Mouse (Mus musculus): ENCODE data around the gene Rbm25. TPM values are rescaled to one million over a fixed set of nuclear protein-coding genes. Genes with fewer than 3 reads are reported as not detected.

Gene Rbm25
- polyA plus RNA-seq, 1 experiment from 2014 or later, result 244 TPM

- peaks cover 8% of the 10 kb centered on the region for H3K4me1 ChIP-seq (replicated peaks; ENCODE audit: control insufficient read depth, insufficient read depth, low read length)
- peaks cover 1% of the 10 kb centered on the region; the same call in 1 of the 2 replicates for H3K36me3 ChIP-seq (ENCODE audit: control insufficient read depth, insufficient read depth, low read length)
- peak overlapping the region; percentile 96 for H3K4me3 ChIP-seq (ENCODE audit: low read length)
- peak overlapping the region; percentile 71 for H3K4me2 ChIP-seq (ENCODE audit: low read depth, low read length)
- WGBS, result under 1% methylated on average over 49 of the region's 49 CpGs
- no peaks in the 10 kb centered on the region for H3K27me3 ChIP-seq (ENCODE audit: control insufficient read depth, insufficient read depth, low read depth, low read length)
- peak; percentile 83 for ATAC-seq (ENCODE audit: low read depth)
- H3K9me3 ChIP-seq (ENCODE audit: control insufficient read depth, low read length), result no peaks in the 10 kb centered on the region
- H3K27ac ChIP-seq (ENCODE audit: low read length), result peak overlapping the region; percentile 93
- H3K9ac ChIP-seq (ENCODE audit: low read length), result peak overlapping the region; percentile 93
Observed at GRCm38 (mm10) chr12:83688316-83689086, 57.5 kb downstream of the Rbm25 start.

GRCm38 (mm10) chr12:83689087-83689432, 58.0 kb downstream of the Rbm25 start:
- Histone ChIP-seq H3K4me3 (ENCODE audit: low read length) (peak overlapping the region; percentile 96), H3K27ac (ENCODE audit: low read length) (peak overlapping the region; percentile 93), H3K9ac (ENCODE audit: low read length) (peak overlapping the region; percentile 93), H3K4me1 (replicated peaks; ENCODE audit: control insufficient read depth, insufficient read depth, low read length) (peaks cover 8% of the 10 kb centered on the region), H3K27me3 (ENCODE audit: control insufficient read depth, insufficient read depth, low read depth, low read length) (no peaks in the 10 kb centered on the region), H3K4me2 (ENCODE audit: low read depth, low read length) (peak overlapping the region; percentile 71), H3K9me3 (ENCODE audit: control insufficient read depth, low read length) (no peaks in the 10 kb centered on the region), H3K36me3 (ENCODE audit: control insufficient read depth, insufficient read depth, low read length) (no peaks in the 10 kb centered on the region)
- 21% methylated on average over 6 of the region's 6 CpGs for WGBS
- no peak for ATAC-seq (ENCODE audit: low read depth)

DNA sequence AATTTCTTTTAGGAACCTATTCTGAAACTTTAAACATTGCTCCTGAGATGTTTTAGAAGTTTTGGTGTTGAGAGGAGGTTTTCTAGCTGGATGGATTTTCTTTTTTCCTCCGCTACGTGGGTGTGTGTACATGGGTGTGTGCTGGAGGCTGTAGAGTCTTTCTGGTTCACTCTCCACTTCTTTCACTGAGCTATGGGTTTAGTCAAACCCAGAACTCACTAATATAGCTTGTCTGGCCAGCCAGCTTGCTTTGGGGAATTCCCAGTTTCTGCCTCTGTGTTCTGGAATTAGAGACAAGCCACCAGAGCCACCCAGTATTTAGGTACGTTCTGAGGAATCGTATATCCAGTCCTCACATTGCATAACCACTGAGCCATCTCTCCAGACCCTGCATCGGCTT, 63.0 kb downstream of the Rbm25 start:
- no peaks in the 10 kb centered on the region for H3K9me3 ChIP-seq (ENCODE audit: control insufficient read depth, low read length)
- no peak for ATAC-seq (ENCODE audit: low read depth)
- H3K27me3 ChIP-seq (ENCODE audit: control insufficient read depth, insufficient read depth, low read depth, low read length), result no peaks in the 10 kb centered on the region
- no peak overlapping the region for H3K9ac ChIP-seq (ENCODE audit: low read length)
- no peak overlapping the region for H3K4me2 ChIP-seq (ENCODE audit: low read depth, low read length)
- no peak overlapping the region for H3K27ac ChIP-seq (ENCODE audit: low read length)
- H3K36me3 ChIP-seq (ENCODE audit: control insufficient read depth, insufficient read depth, low read length), result no peaks in the 10 kb centered on the region
- H3K4me3 ChIP-seq (ENCODE audit: low read length), result no peak overlapping the region
- H3K4me1 ChIP-seq (replicated peaks; ENCODE audit: control insufficient read depth, insufficient read depth, low read length), result peaks cover 7% of the 10 kb centered on the region
- 91% methylated on average over 5 of the region's 5 CpGs for WGBS

DNA sequence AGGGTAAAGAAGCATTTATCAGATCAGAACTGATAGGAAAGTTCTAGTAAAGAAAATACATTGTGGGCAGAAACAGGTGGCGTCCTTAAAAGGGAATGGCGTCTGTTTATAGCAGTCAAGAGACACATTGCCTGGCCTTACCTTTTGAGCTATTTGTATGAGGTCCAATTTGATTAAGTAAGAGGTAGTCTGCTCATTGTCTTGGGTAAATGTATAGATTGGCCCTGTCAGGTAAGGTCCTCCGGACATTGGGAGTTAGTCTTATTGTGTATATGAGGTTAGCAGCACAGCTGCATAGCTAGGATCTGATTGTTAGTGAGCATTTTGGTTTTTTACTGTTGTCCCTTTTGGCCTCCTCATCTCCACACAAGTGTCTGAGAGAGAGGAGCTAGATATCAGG, 63.6 kb downstream of the Rbm25 start:
- Histone ChIP-seq H3K36me3 (ENCODE audit: control insufficient read depth, insufficient read depth, low read length) (no peaks in the 10 kb centered on the region; the same call in 1 of the 2 replicates), H3K9me3 (ENCODE audit: control insufficient read depth, low read length) (no peaks in the 10 kb centered on the region), H3K27ac (ENCODE audit: low read length) (no peak overlapping the region), H3K4me1 (replicated peaks; ENCODE audit: control insufficient read depth, insufficient read depth, low read length) (peaks cover 2% of the 10 kb centered on the region), H3K4me2 (ENCODE audit: low read depth, low read length) (no peak overlapping the region), H3K9ac (ENCODE audit: low read length) (no peak overlapping the region), H3K27me3 (ENCODE audit: control insufficient read depth, insufficient read depth, low read depth, low read length) (no peaks in the 10 kb centered on the region), H3K4me3 (ENCODE audit: low read length) (no peak overlapping the region)
- ATAC-seq (ENCODE audit: low read depth), result no peak
- WGBS, result 97% methylated on average over 3 of the region's 3 CpGs

GRCm38 (mm10) chr12:83698637-83699036, 67.6 kb downstream of the Rbm25 start:
- Histone ChIP-seq H3K9ac (ENCODE audit: low read length) (no peak overlapping the region), H3K4me1 (replicated peaks; ENCODE audit: control insufficient read depth, insufficient read depth, low read length) (no peaks in the 10 kb centered on the region), H3K27me3 (ENCODE audit: control insufficient read depth, insufficient read depth, low read depth, low read length) (no peaks in the 10 kb centered on the region), H3K9me3 (ENCODE audit: control insufficient read depth, low read length) (no peaks in the 10 kb centered on the region), H3K4me3 (ENCODE audit: low read length) (no peak overlapping the region), H3K27ac (ENCODE audit: low read length) (no peak overlapping the region), H3K4me2 (ENCODE audit: low read depth, low read length) (no peak overlapping the region), H3K36me3 (ENCODE audit: control insufficient read depth, insufficient read depth, low read length) (peaks cover 6% of the 10 kb centered on the region; the same call in 1 of the 2 replicates)
- 85% methylated on average over 4 of the region's 4 CpGs for WGBS
- ATAC-seq (ENCODE audit: low read depth), result no peak

- 90% methylated on average over 7 of the region's 7 CpGs for WGBS
- ATAC-seq (ENCODE audit: low read depth), result no peak
- Histone ChIP-seq H3K4me3 (ENCODE audit: low read length) (no peak overlapping the region), H3K4me1 (replicated peaks; ENCODE audit: control insufficient read depth, insufficient read depth, low read length) (no peaks in the 10 kb centered on the region), H3K9me3 (ENCODE audit: control insufficient read depth, low read length) (no peaks in the 10 kb centered on the region), H3K9ac (ENCODE audit: low read length) (no peak overlapping the region), H3K36me3 (ENCODE audit: control insufficient read depth, insufficient read depth, low read length) (peaks cover 8% of the 10 kb centered on the region; the same call in 1 of the 2 replicates), H3K27ac (ENCODE audit: low read length) (no peak overlapping the region), H3K27me3 (ENCODE audit: control insufficient read depth, insufficient read depth, low read depth, low read length) (no peaks in the 10 kb centered on the region), H3K4me2 (ENCODE audit: low read depth, low read length) (no peak overlapping the region)
Observed at GRCm38 (mm10) chr12:83701608-83702007, 70.6 kb downstream of the Rbm25 start.

- WGBS, result 85% methylated on average over 4 of the region's 4 CpGs
- Histone ChIP-seq H3K4me2 (ENCODE audit: low read depth, low read length) (no peak overlapping the region), H3K9me3 (ENCODE audit: control insufficient read depth, low read length) (no peaks in the 10 kb centered on the region), H3K4me3 (ENCODE audit: low read length) (no peak overlapping the region), H3K36me3 (ENCODE audit: control insufficient read depth, insufficient read depth, low read length) (peaks cover 8% of the 10 kb centered on the region; the same call in 1 of the 2 replicates), H3K9ac (ENCODE audit: low read length) (no peak overlapping the region), H3K27me3 (ENCODE audit: control insufficient read depth, insufficient read depth, low read depth, low read length) (no peaks in the 10 kb centered on the region), H3K4me1 (replicated peaks; ENCODE audit: control insufficient read depth, insufficient read depth, low read length) (no peaks in the 10 kb centered on the region), H3K27ac (ENCODE audit: low read length) (no peak overlapping the region)
- ATAC-seq (ENCODE audit: low read depth), result no peak
Observed at GRCm38 (mm10) chr12:83702796-83703195, 71.8 kb downstream of the Rbm25 start.

DNA sequence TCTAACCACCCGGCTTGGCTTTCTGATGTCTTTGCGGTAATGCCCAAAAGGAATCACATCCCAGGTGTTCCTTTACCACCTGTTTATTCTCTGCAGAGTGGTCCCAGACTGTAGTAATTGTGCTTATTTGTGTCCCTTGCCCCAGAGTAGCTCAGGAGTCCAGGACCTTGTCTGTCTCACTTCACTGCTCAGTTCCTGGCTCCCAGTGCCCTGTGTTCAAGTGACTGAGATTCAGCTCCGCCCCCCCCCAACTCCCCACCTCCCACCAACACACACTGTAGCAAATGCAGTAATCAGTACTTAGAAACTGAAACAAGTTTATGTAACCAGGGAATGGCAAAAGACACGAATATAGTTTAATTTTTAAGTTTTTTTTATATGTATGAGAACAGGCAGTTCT, 75.9 kb downstream of the Rbm25 start:
- ATAC-seq (ENCODE audit: low read depth), result no peak

GRCm38 (mm10) chr12:83708160-83709092, 77.4 kb downstream of the Rbm25 start:
- Histone ChIP-seq H3K27ac (ENCODE audit: low read length) (no peak overlapping the region), H3K9ac (ENCODE audit: low read length) (no peak overlapping the region), H3K4me3 (ENCODE audit: low read length) (no peak overlapping the region), H3K4me1 (replicated peaks; ENCODE audit: control insufficient read depth, insufficient read depth, low read length) (no peaks in the 10 kb centered on the region), H3K27me3 (ENCODE audit: control insufficient read depth, insufficient read depth, low read depth, low read length) (no peaks in the 10 kb centered on the region), H3K36me3 (ENCODE audit: control insufficient read depth, insufficient read depth, low read length) (peaks cover 12% of the 10 kb centered on the region), H3K9me3 (ENCODE audit: control insufficient read depth, low read length) (no peaks in the 10 kb centered on the region), H3K4me2 (ENCODE audit: low read depth, low read length) (no peak overlapping the region)
- ATAC-seq (ENCODE audit: low read depth), result no peak
- 75% methylated on average over 7 of the region's 7 CpGs for WGBS

More for the DNA sequence above, 75.9 kb downstream of the Rbm25 start:
- H3K27ac ChIP-seq (ENCODE audit: low read length), result no peak overlapping the region
- no peak overlapping the region for H3K4me3 ChIP-seq (ENCODE audit: low read length)
- peaks cover 2% of the 10 kb centered on the region; the same call in 1 of the 2 replicates for H3K36me3 ChIP-seq (ENCODE audit: control insufficient read depth, insufficient read depth, low read length)
- no peak overlapping the region for H3K4me2 ChIP-seq (ENCODE audit: low read depth, low read length)
- no peak overlapping the region for H3K9ac ChIP-seq (ENCODE audit: low read length)
- no peaks in the 10 kb centered on the region for H3K9me3 ChIP-seq (ENCODE audit: control insufficient read depth, low read length)
- WGBS, result 89% methylated on average over 4 of the region's 4 CpGs
- H3K4me1 ChIP-seq (replicated peaks; ENCODE audit: control insufficient read depth, insufficient read depth, low read length), result no peaks in the 10 kb centered on the region
- H3K27me3 ChIP-seq (ENCODE audit: control insufficient read depth, insufficient read depth, low read depth, low read length), result no peaks in the 10 kb centered on the region
